Mouse (Mus musculus) thymus, adult 2 months (tissue): ENCODE results near the gene Soga1.

Source experiments
- CTCF ChIP-seq: fragments of 200-500 bp; IDR thresholded peaks from 2 replicates; pipeline ENCODE4 v1.5.1; 2012; ENCODE audit warnings: mild to moderate bottlenecking, control low read depth, low read length, moderate library complexity, borderline replicate concordance; ENCODE audit not compliant: control insufficient read depth, poor library complexity, insufficient read depth; ENCODE audit errors: extremely low read depth
- POLR2A ChIP-seq: fragments of 200-500 bp; IDR thresholded peaks from 2 replicates; pipeline ENCODE4 v1.6.1; 2012; ENCODE audit warnings: mild to moderate bottlenecking, low read length, control low read depth, moderate library complexity; ENCODE audit not compliant: control insufficient read depth, poor library complexity, insufficient read depth; ENCODE audit errors: extremely low read depth

GRCm38 (mm10) chr2:157119075-157119474, 40.0 kb upstream of the Soga1 start:
- TF ChIP-seq CTCF (no peak), POLR2A (no peak)
